Mouse (Mus musculus) Patski (cell line): ENCODE results near the gene Engase. TPM values are rescaled to one million over a fixed set of nuclear protein-coding genes. Genes with fewer than 3 reads are reported as not detected.

Experiments
- ATAC-seq: fragments of 100-300 bp; one replicate; pipeline ENCODE4 v1.8.0; 2021
- CTCF ChIA-PET: fragments of 350-600 bp; sonication (Branson Sonifier 250); formaldehyde crosslinking; loops from one replicate; lab custom pipeline; 2022; ENCODE audit warnings: inconsistent platforms; lab: Charles Lee
- POLR2A ChIA-PET: fragments of 350-600 bp; sonication (Branson Sonifier 250); formaldehyde crosslinking; loops from one replicate; lab custom pipeline; 2022; ENCODE audit warnings: antibody characterized with exemption, inconsistent platforms; lab: Charles Lee
- DNase-seq: peaks from one replicate; pipeline ENCODE4 v3.0.0-alpha.2; 2011; ENCODE audit warnings: low read depth, low spot score
- H3K27me3 ChIP-seq: fragments of 371-371 bp; one replicate; pipeline ENCODE4 v1.5.1; 2021
- CTCF ChIP-seq: fragments of 100-300 bp; IDR thresholded peaks from one replicate; pipeline ENCODE4 v1.5.1; 2021
- in situ Hi-C: fragments of 300-500 bp; cut with MboI; formaldehyde crosslinking; loops from 3 replicates; pipeline ENCODE4 v1.11.1; 2018; ENCODE audit warnings: low pct_unique_long_range_greater_than_20kb, mixed read lengths
- polyA plus RNA-seq: library from polyadenylated mRNA; unstranded; gene quantifications from one replicate; pipeline ENCODE4 v1.2.3, GENCODE M21; 2021

Gene Engase
- polyA plus RNA-seq, 1 experiment from 2014 or later: 4.7 TPM

DNA sequence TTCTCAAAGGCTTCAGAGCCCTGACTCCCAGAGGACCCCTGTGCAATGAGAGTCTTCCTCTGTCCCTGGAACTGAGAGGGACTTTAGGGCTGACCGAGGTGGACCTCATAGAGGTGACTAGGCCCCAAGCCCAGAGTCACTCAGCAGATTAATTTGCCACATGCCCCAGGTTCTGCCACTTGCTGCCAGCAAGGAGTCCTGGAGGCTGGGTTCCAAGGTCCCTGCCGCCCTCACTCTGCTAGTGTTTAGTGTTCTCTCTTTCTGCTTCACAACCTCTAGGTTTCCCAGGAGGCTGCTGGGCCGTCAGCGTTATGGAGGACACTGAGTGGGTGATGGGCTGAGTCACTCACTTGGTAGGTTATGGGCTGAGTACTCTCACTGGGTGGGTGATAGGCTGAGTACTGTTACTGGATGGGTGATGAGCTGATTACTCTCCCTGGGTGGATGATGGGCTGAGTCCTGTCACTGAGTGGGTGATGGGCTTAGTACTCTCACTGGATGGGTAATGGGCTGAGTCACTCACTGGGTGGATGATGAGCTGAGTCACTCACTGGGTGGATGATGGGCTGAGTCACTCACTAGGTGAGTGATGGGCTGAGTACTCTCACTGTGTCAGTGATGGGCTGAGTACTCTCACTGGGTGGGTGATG, 47.0 kb downstream of the Engase start:
- ChIA-PET CTCF (no interaction called here), POLR2A (no interaction called here)
- no peak for DNase-seq
- no peak for TF ChIP-seq CTCF
- no peak for ATAC-seq
- in situ Hi-C loops: no loop called here
- H3K27me3 ChIP-seq: peaks cover 11% of the 10 kb centered on the region

DNA sequence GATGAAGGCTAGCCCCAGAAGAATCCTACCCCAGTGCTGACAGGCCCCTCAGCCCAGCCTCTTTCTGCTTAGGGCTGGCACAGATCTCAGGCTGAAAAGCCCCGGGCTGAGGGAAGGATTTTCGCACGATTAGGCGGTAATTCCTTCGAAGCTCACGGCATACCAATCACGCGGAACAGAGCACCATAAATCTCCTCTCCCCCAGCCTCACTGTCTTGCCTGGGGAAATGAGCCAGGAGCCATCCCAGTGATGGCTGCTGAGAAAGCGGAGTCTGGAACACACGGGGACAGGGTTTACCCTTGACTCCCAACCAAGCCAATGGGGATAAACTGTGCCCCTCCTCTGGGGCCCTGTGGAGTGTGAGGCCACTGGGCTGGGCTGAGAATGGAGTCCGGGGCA, 48.4 kb downstream of the Engase start:
- POLR2A ChIA-PET: no interaction called here
- in situ Hi-C loops: no loop called here
- ATAC-seq (no peak), DNase-seq (no peak)
- CTCF ChIA-PET: interaction anchor here (1.4 kb wide), 1 partner anchor 17 kb away, joined by 4 read pairs; no protein-coding TSS in a partner anchor
- peaks cover 13% of the 10 kb centered on the region for H3K27me3 ChIP-seq
- no peak for TF ChIP-seq CTCF

DNA sequence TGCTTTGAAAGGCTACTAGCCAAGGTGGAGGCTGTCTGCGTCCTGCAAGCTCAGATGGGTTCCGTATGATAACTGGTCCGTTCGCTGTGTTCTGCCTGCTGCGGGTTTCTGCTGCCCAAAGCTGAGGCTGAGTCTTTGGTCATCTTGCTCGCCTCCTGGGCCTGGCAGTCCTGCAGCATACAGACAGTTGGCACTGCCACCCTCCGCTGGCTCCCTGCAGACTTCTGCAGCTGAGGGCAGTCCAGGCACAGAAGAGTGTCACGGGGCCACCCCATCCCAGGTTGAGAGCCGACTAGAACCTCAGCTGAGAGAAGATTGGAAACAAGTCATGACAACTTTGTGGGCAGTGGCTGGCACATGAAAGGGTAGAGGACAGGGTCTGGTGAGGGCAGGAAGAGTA, 52.1 kb downstream of the Engase start:
- POLR2A ChIA-PET: no interaction called here
- peaks cover 17% of the 10 kb centered on the region for H3K27me3 ChIP-seq
- ATAC-seq (no peak), DNase-seq (no peak)
- in situ Hi-C loops: no loop called here
- CTCF ChIA-PET: interaction anchor here (1.0 kb wide), 1 partner anchor 15 kb away, joined by 3 read pairs; no protein-coding TSS in a partner anchor
- no peak for TF ChIP-seq CTCF

DNA sequence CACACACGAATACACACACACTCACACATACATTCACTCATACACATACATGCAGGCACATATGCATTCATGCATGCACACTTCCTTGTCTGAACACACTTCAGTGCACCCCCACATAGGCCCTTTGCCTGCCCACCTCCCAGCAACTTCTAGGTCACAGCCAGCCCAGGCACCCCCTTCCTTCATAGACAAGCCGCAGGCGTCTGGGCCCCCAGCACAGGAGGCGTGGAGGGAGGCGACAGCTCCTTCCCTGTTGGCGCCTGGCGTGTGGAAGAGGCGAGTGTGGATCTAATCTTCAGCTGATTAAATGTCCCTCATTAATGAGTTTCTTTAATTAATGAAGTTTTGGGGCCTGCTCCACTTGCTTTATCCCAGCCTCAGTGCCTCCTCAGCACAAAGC, 53.7 kb downstream of the Engase start:
- in situ Hi-C loops: no loop called here
- CTCF ChIA-PET: no interaction called here
- DNase-seq (no peak), ATAC-seq (no peak)
- TF ChIP-seq CTCF: no peak
- POLR2A ChIA-PET: no interaction called here
- peaks cover 27% of the 10 kb centered on the region for H3K27me3 ChIP-seq

GRCm38 (mm10) chr11:118534382-118535092, 57.9 kb downstream of the Engase start:
- ATAC-seq: no peak
- POLR2A ChIA-PET: no interaction called here
- CTCF ChIA-PET: interaction anchor here (1.6 kb wide), 1 partner anchor 26 kb away, joined by 4 read pairs; no protein-coding TSS in a partner anchor
- no peak for TF ChIP-seq CTCF
- in situ Hi-C loops: no loop called here
- peaks cover 41% of the 10 kb centered on the region for H3K27me3 ChIP-seq
- DNase-seq: no peak

DNA sequence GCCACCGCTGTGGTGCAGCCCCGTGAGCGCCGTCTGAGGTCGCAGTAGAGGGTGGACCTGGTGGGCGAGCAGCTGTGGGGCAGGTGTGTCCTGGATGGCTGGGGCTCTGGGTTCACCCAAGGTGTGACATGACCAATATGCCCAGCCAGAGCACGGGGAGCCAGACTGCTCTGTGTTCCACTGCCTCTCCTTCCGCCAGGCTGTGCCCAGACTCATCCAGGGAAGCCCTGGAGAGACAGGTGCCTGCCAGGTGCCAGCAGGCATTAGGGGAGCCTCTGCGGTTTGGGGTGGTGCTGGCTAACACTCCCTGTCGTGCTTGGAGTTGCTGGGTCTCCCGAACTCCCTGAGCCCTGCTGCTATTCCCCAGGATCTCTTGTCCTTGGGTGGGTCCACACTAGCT, 61.4 kb downstream of the Engase start:
- H3K27me3 ChIP-seq: peaks cover 53% of the 10 kb centered on the region
- no peak for ATAC-seq
- ChIA-PET CTCF (no interaction called here), POLR2A (no interaction called here)
- in situ Hi-C loops: no loop called here
- DNase-seq: no peak
- TF ChIP-seq CTCF: no peak

Other genes with a start within 250 kb of the Engase start
- 30.8 TPM for gene Cyth1, start 228.2 kb upstream of the Engase start, polyA plus RNA-seq
- 26.0 TPM for gene Usp36, start 186.6 kb upstream of the Engase start, polyA plus RNA-seq
- gene Cep295nl, start 134.3 kb upstream of the Engase start, polyA plus RNA-seq: 0.41 TPM
- gene Timp2, start 121.1 kb upstream of the Engase start, polyA plus RNA-seq: 459 TPM
- 113 TPM for gene Lgals3bp, start 74.7 kb upstream of the Engase start, polyA plus RNA-seq
- 49.4 TPM for gene Cant1, start 57.7 kb upstream of the Engase start, polyA plus RNA-seq
- 11.2 TPM for gene C1qtnf1, start 48.6 kb upstream of the Engase start, polyA plus RNA-seq